Comparison of ENCODE assay signal across 7 mouse cellular contexts in genomic region chr16:45093137-45093731, GRCm38 (mm10). TPM values are rescaled to one million over a fixed set of nuclear protein-coding genes. Genes with fewer than 3 reads are reported as not detected.
A peak's percentile ranks its signal among the peaks of the same experiment; 100 is the strongest.
DNase-seq lines count a peak whose midpoint lies in the region; ATAC-seq lines count a peak whose summit lies in the region.

TSS of gene Ccdc80 (plus strand) at chr16:45093402.

- intact Hi-C loops in heart, postnatal 10 days (cut with DNase I): loop anchor here (5.0 kb wide), 1 partner anchor 346 kb away; the partner anchor contains the start of gene Gtpbp8

- peak within 1 kb of the TSS; percentile 30 for H3K4me3 ChIP-seq in forebrain, embryonic 12.5 days (replicated peaks)
- peak within 1 kb of the TSS; percentile 31 for H3K4me3 ChIP-seq in liver, embryonic 12.5 days
- peak within 1 kb of the TSS; percentile 47 for H3K4me3 ChIP-seq in stomach, embryonic 16.5 days (replicated peaks; ENCODE audit: low read length)

- H3K36me3 ChIP-seq in forebrain, embryonic 12.5 days (replicated peaks): no peaks in the 10 kb centered on the region
- no peaks in the 10 kb centered on the region for H3K36me3 ChIP-seq in liver, embryonic 12.5 days
- H3K36me3 ChIP-seq in stomach, embryonic 16.5 days (ENCODE audit: control insufficient read depth, insufficient read depth, low read length): no peaks in the 10 kb centered on the region

- WGBS in forebrain, embryonic 12.5 days: 31% methylated on average over 6 of the region's 6 CpGs
- WGBS in liver, embryonic 12.5 days (ENCODE audit: insufficient replicate concordance): 25% methylated on average over 6 of the region's 6 CpGs
- WGBS in stomach, embryonic 16.5 days: 9% methylated on average over 6 of the region's 6 CpGs

- peaks cover 15% of the 10 kb centered on the region for H3K4me1 ChIP-seq in forebrain, embryonic 12.5 days
- peaks cover 7% of the 10 kb centered on the region; the same call in 1 of the 2 replicates for H3K4me1 ChIP-seq in liver, embryonic 12.5 days
- H3K4me1 ChIP-seq in stomach, embryonic 16.5 days (ENCODE audit: control insufficient read depth, insufficient read depth, low read length): peaks cover 18% of the 10 kb centered on the region; the same call in 1 of the 2 replicates

- H3K27me3 ChIP-seq in forebrain, embryonic 12.5 days: peaks cover 4% of the 10 kb centered on the region; the same call in 1 of the 2 replicates
- no peaks in the 10 kb centered on the region for H3K27me3 ChIP-seq in liver, embryonic 12.5 days (replicated peaks)
- H3K27me3 ChIP-seq in stomach, embryonic 16.5 days (ENCODE audit: control insufficient read depth, insufficient read depth, low read length): no peaks in the 10 kb centered on the region

- peak; percentile 67 for DNase-seq in heart, postnatal 10 days
- no peak for DNase-seq in cerebellum, adult 18-20 months

- peak within 1 kb of the TSS; percentile 51 for H3K4me2 ChIP-seq in forebrain, embryonic 12.5 days
- peak within 1 kb of the TSS; percentile 37 for H3K4me2 ChIP-seq in liver, embryonic 12.5 days
- peak within 1 kb of the TSS; percentile 55 for H3K4me2 ChIP-seq in stomach, embryonic 16.5 days (ENCODE audit: low read depth, low read length)

- H3K27ac ChIP-seq in forebrain, embryonic 12.5 days: no peak within 1 kb of the TSS
- no peak within 1 kb of the TSS; the same call in 1 of the 2 replicates for H3K27ac ChIP-seq in liver, embryonic 12.5 days
- H3K27ac ChIP-seq in stomach, embryonic 16.5 days (ENCODE audit: low read length): peak within 1 kb of the TSS; percentile 83

- no peaks in the 10 kb centered on the region for H3K9me3 ChIP-seq in forebrain, embryonic 12.5 days
- no peaks in the 10 kb centered on the region for H3K9me3 ChIP-seq in liver, embryonic 12.5 days (replicated peaks)
- no peaks in the 10 kb centered on the region for H3K9me3 ChIP-seq in stomach, embryonic 16.5 days (replicated peaks; ENCODE audit: control insufficient read depth, low read length)

- ATAC-seq in CD4-positive, CD25-positive, alpha-beta regulatory T cell, adult 4 months: peak; percentile 15
- peak; percentile 33 for ATAC-seq in activated CD4-positive, CD25-positive, alpha-beta regulatory T cell, adult 4 months
- ATAC-seq in forebrain, embryonic 12.5 days (ENCODE audit: low FRiP score): no peak
- no peak for ATAC-seq in liver, embryonic 12.5 days
- peak; percentile 60; the same call in 1 of the 2 replicates for ATAC-seq in stomach, embryonic 16.5 days (ENCODE audit: insufficient read depth, low FRiP score)

- peak within 1 kb of the TSS; percentile 48 for H3K9ac ChIP-seq in forebrain, embryonic 12.5 days
- H3K9ac ChIP-seq in liver, embryonic 12.5 days: no peak within 1 kb of the TSS
- H3K9ac ChIP-seq in stomach, embryonic 16.5 days (ENCODE audit: low read length): peak within 1 kb of the TSS; percentile 71

RNA-seq across cellular contexts. Expression of gene Ccdc80, which starts in this region (rescaled TPM):
- polyA plus RNA-seq in CD4-positive, CD25-positive, alpha-beta regulatory T cell, adult 4 months (2017; shearing (Covaris generic)): 1 to 10 TPM; 1.4 to 3.5 TPM
- under 1 TPM; 0.45 to 0.73 TPM for polyA plus RNA-seq in activated CD4-positive, CD25-positive, alpha-beta regulatory T cell, adult 4 months (2017; shearing (Covaris generic))
- 9.8 and 10.9 TPM in 2 replicates for polyA plus RNA-seq in forebrain, embryonic 12.5 days (2016; fragmentation: Nextera tagmentation; extraction: Ambion mirVana)
- 100 to 1,000 TPM; 123 to 128 TPM for total RNA-seq in heart, postnatal 10 days (2021)
- 10.9 and 12.2 TPM in 2 replicates for polyA plus RNA-seq in liver, embryonic 12.5 days (2016; fragmentation: Nextera tagmentation; extraction: Ambion mirVana)
- 104 and 105 TPM in 2 replicates for polyA plus RNA-seq in stomach, embryonic 16.5 days (2015; fragmentation: Nextera tagmentation; extraction: Ambion mirVana)

Comparison
In these comparisons a context has a peak if more than half of its experiments do, and no peak if none do; other contexts are left out.
1. Peak in ATAC-seq in activated CD4-positive, CD25-positive, alpha-beta regulatory T cell, adult 4 months; RNA of the gene not detected or under 1 TPM.
2. ATAC-seq: peak in CD4-positive, CD25-positive, alpha-beta regulatory T cell, adult 4 months (single experiment) and stomach, embryonic 16.5 days (single experiment); none in forebrain, embryonic 12.5 days (single experiment) and liver, embryonic 12.5 days (single experiment).
3. DNase-seq: peak in heart, postnatal 10 days (2 of 2); none in cerebellum, adult 18-20 months (0 of 2).
4. Peak in every context shown above with its lines, with median percentiles within 50 percentile points of each other: H3K4me2 ChIP-seq and H3K4me3 ChIP-seq.